Mouse (Mus musculus) G1E-ER4 (cell line): ENCODE results near the gene Jade3. TPM values are rescaled to one million over a fixed set of nuclear protein-coding genes. Genes with fewer than 3 reads are reported as not detected.

Experiments used
- GATA1 ChIP-seq: IDR thresholded peaks from one replicate; pipeline ENCODE4 v1.8.0; 2012; ENCODE audit warnings: low read length, inconsistent platforms
- polyA plus RNA-seq: library from polyadenylated mRNA; stranded (reverse); fragments of >175 nt; gene quantifications from 2 replicates; pipeline ENCODE4 v1.2.3, GENCODE M21; 2012

Gene Jade3
- polyA plus RNA-seq, result 0.63 and 0.76 TPM in 2 replicates

DNA sequence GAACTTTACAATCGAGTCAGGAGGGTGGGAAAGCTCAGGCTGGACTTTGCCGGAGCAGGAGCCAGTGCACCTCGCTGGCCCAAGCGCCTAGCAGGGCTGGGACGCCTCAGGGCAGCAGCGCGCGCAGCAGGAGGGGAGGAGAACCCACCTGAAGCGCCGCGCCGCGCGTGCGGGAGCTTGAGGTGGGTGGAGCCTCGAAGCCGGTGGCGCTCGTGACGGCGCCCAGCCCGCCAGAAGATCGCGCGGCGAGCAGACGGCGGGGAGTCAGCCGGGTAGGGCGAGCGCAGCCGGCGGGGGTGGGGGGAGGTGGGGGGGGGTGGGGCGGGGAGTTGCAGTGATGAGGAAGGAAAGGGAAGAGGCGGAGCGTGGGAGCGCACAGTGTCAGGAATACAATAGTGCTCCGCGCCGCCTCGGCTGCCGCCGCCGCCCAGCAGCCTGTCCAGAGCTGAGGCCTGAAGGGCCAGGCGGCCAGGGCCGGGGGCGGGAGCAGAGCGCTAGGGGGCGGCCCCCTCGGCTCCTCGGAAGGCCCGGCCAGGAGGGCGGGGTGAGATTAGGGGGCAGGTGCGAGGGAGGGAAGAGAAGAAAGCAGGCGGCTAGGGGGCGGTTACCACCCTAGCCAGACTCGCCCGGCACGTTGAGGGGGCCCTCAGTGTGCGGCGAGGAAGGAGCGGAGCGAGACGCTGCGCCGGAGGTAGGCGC is at the start of gene Jade3:
Jade3 (plus strand) TSS at position 549 of the 699 bp plus-strand sequence.
- TF ChIP-seq GATA1, result no peak

DNA sequence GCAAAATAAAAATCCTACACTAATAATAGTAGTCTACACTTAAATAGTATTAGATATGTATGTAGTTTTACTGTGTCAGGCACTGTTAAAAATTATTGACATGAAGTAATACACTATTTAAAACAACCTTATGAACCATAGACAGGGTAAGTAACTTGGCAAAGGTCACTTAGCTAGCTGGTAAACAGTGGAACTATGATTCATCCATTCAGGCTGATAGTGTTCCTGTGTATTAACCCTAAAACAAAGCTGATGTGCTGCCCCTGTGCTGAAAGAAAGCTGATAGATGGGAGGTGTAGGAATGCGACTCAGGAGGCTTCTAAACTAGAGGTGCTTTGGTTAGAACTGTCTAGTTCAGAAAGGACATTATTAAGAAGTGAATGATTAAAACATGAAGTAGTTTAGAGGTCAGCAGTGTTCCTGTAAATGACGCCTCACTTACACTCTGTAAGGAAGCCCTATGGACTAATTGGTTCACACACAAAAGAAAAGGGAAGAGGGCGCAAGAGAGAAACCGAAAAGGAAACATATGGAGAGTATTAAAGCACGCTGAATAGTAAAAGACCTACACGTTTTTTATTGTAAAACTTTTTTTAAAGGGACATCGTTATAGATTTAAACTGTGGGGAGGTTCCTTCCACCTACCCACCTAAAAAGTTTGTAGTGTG is 46.0 kb upstream of the Jade3 start:
- no peak for TF ChIP-seq GATA1

DNA sequence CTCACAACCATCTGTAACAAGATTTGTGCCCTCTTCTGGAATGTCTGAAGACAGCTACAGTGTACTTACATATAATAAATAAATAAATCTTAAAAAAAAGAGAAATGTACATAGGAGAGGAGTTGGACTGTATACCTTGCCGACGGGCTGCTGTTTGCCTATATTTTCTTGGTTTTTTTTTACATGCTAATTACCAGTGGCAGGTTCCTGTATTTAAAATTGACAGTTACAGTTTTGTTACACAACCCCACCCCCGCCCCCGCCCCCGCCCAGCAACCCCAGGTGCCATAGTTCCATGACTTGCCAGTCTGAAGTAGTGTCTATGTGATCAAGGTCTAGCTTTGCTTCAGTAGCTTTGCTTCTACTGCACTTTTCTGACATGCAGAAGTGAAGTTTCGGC is 43.2 kb upstream of the Jade3 start:
- no peak for TF ChIP-seq GATA1

DNA sequence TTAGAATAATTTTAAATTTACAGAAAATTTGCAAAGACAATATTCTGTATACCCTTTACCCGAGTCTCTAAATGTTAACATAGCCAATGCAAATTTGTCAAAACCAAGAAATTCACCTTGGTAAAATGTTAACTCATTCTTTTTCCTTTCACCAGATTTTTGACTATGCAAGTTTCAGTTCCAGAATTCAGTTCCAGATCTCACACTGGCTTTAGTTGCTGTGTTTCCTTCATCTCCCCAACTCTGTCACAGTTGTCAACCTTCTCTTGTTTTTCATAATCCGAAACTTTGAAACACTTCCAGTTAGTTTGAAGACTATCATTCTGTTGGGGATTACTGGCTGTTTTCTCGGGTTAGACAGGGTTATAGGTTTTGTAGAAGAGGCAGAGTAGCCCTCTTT is 38.5 kb upstream of the Jade3 start:
- no peak for TF ChIP-seq GATA1

DNA sequence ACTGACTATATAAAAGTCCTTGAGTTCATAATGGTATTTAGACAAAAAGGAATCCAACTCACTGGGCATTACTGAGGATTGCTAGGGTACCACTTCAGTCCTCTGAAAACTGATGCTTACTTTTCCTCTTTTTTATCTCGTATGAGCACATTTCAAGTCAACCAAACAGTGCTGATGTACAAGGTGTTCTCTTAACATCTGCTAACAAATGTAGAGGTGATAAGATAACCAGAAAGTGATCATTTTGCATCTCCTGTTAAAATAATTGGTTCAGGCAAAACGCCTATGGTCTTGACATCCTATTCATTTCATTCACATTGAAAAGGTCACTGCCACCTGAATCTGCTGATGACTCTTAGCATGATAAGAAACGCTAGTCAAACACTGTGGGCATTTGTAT is 32.5 kb upstream of the Jade3 start:
- no peak for TF ChIP-seq GATA1

DNA sequence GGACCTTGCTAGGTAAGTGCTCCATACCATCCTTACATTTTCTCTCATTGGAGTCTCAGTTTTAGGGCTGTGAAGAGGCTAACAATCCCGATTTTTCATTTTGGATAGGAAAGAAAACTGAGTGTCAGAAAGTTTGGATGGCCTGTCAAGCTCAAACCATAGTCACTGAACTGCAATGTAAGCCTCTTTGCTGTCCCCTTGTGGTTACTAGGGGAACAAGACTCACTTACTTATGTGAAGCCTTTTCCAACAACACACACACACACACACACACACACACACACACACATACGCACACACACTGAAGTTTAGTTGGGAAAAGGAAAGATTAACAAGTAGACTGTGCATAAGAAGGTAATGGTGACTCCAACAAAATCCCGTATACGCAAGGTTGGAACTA is 21.4 kb upstream of the Jade3 start:
- TF ChIP-seq GATA1, result no peak

DNA sequence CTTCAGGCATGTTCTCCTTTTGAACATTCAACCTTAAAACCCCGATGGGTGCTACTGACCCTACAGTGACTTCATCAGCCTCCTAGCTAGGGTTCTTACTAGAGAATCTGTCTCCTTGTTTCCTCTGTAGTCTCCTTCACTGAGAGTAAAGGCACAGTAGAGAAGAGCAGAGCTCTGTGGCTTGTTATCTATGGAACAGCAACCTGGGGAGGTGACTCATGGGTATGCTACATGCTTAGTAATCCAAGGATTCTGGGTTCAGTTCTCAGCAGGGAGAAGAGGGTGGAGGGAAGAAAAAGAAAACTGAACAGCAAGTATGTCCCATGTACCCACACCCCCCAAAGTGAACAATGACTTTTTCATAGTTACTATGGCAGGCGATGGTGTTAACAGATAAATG is 18.6 kb upstream of the Jade3 start:
- TF ChIP-seq GATA1, result no peak

DNA sequence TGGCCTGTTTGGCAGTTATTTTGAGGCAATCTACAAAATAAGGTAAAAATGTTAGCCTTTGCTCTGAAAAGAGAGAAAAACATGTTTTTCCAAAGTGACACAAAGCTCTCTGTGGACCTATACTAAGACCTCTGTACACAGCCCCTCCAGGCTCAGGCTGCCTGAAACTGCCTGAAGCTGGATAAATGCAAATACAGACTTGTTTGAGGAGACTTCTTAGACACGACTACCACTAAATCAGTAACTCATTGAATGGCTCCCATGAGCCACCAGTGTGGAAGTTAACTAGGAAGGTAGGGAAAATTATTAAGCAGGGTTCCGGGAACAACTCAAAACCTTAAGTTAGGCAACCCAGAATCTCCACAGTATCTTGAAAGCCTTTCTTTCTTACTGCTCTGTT is 17.8 kb upstream of the Jade3 start:
- TF ChIP-seq GATA1, result no peak

DNA sequence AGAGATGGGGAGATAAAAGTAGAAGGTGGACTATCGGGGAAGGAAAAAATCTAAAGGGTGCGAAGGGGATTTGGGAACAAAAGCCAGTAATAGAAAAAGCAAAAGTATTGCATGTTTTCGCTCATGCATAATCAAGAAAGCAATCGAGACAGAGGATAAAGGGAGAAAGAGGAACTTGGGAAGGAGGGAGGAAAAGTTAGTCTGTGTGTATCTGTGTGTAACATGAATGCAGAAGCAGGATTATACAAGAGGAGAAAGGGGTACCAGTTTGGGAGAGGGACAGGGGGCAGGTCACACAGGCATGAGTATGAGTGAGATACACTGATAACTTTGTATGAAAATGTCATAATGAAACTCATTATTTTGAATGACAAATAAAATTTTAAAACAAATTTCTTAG is 14.1 kb upstream of the Jade3 start:
- no peak for TF ChIP-seq GATA1

DNA sequence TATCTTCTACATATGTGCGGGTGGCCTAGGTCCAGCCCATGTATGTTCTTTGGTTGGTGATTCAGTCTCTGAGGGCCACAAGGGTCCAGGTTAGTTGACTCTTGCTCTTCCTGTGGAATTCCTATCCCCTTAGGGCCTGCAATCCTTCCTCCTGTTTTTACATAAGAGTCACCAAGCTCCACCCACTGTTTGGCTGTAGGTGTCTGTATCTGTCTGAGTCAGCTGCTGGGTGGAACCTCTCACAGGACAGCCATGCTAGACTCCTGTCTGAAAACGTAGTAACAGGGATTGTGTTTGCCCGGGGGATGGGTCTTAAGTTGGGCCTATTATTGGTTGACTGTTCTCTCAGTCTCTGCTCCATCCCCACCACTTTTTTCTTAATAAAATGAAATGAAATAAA is 13.3 kb upstream of the Jade3 start:
- no peak for TF ChIP-seq GATA1

DNA sequence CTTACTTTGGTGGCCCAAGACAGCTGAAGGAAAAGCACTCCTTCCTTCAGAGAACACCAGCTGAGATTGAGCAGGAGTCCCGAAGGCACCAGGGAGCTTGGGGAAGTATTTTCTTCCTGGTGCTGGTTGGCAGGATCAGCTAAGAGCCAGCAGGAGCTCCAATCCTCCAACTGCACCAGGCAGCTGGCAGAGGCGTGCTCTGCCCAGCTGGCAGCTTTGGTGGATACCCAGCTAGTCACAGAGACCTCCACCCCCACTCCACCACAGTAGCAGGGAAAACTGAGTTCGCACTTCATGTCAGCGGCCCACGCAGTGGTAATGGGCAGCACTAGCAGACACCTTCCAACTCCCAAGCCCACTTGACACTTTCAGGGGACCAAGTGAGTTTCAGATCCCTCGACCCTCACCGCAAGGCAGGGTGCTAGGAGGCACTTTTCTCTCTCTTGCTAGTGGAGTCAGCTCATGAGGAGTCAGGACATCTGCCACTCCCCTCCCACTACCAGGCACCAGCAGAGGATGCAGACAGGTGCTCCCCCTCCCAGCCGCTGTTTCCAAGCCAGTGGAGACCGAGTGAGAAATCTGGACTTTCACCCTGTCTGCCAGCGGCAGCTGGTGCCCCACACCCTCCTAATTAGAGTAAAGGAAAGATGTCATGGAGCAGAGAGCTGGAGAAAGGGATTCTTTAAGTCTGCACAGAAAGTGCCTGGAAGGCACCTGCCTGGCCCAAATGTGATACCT is 10.4 kb upstream of the Jade3 start:
- no peak for TF ChIP-seq GATA1

DNA sequence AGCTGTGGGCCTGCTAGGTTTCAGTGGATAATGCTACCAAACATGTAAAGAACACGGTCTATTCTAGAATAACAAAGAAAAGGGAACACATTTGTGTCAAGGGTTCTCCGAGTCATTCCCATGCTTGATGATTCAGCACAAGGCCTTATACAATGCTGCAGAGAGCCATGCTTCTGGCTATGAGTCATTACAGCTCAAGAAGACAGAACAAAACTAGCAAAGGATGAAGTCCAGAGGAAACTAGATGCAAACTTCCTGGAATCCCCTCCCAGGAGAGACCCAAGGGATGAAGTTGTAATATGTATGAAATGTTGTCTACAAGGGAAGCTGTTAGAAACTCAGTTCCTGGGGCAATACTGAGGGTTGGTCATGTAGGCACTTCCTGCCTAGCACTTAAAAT is 7.0 kb upstream of the Jade3 start:
- TF ChIP-seq GATA1, result no peak

DNA sequence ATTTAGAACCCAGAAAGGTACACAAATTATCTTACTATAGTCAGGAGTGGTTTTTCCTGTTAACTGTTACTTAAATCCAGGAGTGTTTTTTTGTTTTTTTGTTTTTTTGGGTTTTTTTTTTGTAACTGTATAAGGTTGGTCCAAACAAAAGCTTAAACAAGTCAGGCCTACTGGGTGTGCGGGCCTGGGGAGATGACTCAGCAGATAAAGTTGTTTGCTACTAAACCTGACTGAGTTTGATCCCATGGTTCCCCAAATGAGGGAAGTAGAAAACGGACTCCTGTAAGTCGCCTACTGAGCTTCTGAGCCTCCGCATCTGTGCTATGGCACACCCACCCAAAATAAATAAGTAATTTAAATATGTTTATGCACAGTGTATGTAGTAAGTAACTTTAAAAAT is 6.0 kb upstream of the Jade3 start:
- TF ChIP-seq GATA1, result no peak

DNA sequence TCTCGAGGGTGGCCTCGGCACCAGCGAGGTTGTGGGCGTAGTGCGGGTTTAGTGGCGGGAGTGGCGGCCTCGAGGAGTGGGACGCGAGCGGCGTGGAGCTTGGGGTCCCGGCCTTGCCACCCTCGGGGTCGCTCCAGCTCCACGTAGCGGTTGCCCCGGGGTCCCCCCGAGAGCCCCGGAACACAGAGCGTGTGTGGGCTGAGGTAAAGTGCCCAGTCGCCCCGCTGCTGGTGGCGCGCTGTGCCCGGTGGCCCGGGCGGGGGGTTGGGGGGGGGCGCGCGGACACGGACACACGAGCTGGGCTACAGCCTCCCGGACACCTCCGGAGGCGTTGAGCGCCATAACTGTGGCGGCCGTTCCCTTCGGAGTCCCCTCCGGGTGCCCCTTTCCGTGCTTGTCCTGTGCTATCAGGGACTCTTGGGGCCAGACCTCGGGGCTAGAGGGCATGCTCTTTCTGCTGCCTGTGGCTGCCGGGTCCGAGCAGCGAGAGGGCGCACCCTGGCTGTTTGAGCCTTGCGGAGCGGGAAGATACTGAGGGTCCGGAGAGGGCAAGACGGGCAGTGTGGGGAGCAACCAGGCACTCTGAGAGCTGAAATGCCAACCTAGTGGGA is 456 bp downstream of the Jade3 start:
- no peak for TF ChIP-seq GATA1

DNA sequence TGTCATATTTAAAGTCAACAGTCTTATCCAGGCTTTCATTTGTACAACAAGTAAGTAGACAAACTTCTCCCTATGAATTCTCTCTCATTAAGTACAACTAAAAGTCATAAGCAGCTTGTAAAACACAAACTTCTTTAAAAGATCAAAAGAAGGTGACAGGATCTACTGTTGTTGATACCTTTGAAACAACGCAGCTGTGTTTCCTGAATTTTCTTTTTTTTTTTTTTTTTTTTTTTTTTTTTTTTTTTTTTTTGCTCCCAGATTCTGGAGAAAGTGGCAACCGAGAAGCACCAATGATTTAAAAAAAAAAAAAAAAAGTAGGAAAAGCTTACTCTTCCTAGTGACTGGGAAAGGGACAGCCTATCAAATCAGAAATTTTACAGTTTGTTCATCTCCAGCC is 57.7 kb downstream of the Jade3 start:
- no peak for TF ChIP-seq GATA1

DNA sequence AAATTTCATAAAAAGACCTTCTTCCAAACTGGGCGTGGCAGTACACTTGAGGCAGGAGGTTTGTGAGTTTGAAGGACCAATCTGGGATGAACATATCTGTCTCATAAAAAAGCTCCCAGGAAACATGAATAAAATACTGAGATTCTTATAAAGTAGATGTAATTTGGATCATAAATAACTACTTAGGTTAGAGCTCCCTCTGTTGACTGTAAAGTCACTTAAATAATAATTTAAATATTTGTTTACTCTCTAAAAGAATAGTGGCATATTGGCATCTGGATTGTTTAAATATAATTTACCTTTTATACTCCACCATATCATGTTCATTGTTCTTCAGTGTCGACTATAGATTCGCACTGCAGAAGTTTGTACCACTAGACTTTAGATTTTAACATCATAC is 72.2 kb downstream of the Jade3 start:
- TF ChIP-seq GATA1, result no peak
